Mouse (Mus musculus) left cerebral cortex, postnatal 4 days (tissue): ENCODE measurements at regions not wholly inside any gene's neighbourhood (a gene's known extent, or its start where the extent isn't known, plus 50 kb on each side); places are given as distances from the start of the nearest gene placed in this dataset.

Experiments used
- DNase-seq: peaks from one replicate; pipeline ENCODE4 v3.0.0-alpha.2; 2022
- intact Hi-C: fragments of 180-260 bp; cut with DNase I; formaldehyde crosslinking; loops from one replicate; pipeline ENCODE4 v1.15.1; 2025

GRCm38 (mm10) chr10:123997260-123997659 is 733.5 kb downstream of the Fam19a2 start:
- no peak for DNase-seq
- intact Hi-C loops = no loop called here

GRCm38 (mm10) chr10:123998959-123999358 is 735.2 kb downstream of the Fam19a2 start:
- DNase-seq = no peak
- intact Hi-C loops = no loop called here

GRCm38 (mm10) chr10:124045031-124045430 is 781.2 kb downstream of the Fam19a2 start:
- DNase-seq = no peak
- intact Hi-C loops = no loop called here

- intact Hi-C loops = no loop called here
Measured at GRCm38 (mm10) chr10:124045791-124046190, 782.0 kb downstream of the Fam19a2 start.

GRCm38 (mm10) chr10:124082756-124083155 is 819.0 kb downstream of the Fam19a2 start:
- DNase-seq = peak; percentile 44
- intact Hi-C loops = no loop called here

More at GRCm38 (mm10) chr10:124045791-124046190, 782.0 kb downstream of the Fam19a2 start:
- no peak for DNase-seq

GRCm38 (mm10) chr10:124090547-124090946 is 826.8 kb downstream of the Fam19a2 start:
- DNase-seq = no peak
- intact Hi-C loops = no loop called here

GRCm38 (mm10) chr10:124091364-124091763 is 827.6 kb downstream of the Fam19a2 start:
- no peak for DNase-seq
- intact Hi-C loops = no loop called here

GRCm38 (mm10) chr10:124119585-124119984 is 855.8 kb downstream of the Fam19a2 start:
- intact Hi-C loops = no loop called here
- DNase-seq = no peak

GRCm38 (mm10) chr10:124138456-124138855 is 874.7 kb downstream of the Fam19a2 start:
- DNase-seq = no peak
- intact Hi-C loops = no loop called here

GRCm38 (mm10) chr10:124142336-124142735 is 878.5 kb downstream of the Fam19a2 start:
- intact Hi-C loops = no loop called here
- no peak for DNase-seq

GRCm38 (mm10) chr10:124146751-124147469 is 883.1 kb downstream of the Fam19a2 start:
- intact Hi-C loops = no loop called here
- DNase-seq = peak; percentile 5

- DNase-seq = no peak
- intact Hi-C loops = no loop called here
Measured at GRCm38 (mm10) chr10:124163441-124163840, 899.6 kb downstream of the Fam19a2 start.

GRCm38 (mm10) chr10:124175598-124175997 is 911.8 kb downstream of the Fam19a2 start:
- no peak for DNase-seq
- intact Hi-C loops = no loop called here

GRCm38 (mm10) chr10:124208317-124208716 is 944.5 kb downstream of the Fam19a2 start:
- DNase-seq = no peak
- intact Hi-C loops = no loop called here

GRCm38 (mm10) chr10:124219461-124219860 is 955.7 kb downstream of the Fam19a2 start:
- DNase-seq = no peak
- intact Hi-C loops = no loop called here

GRCm38 (mm10) chr10:124222068-124222467 is 958.3 kb downstream of the Fam19a2 start:
- no peak for DNase-seq
- intact Hi-C loops = no loop called here

GRCm38 (mm10) chr10:124227061-124227460 is 963.3 kb downstream of the Fam19a2 start:
- intact Hi-C loops = no loop called here
- DNase-seq = peak; percentile 30

GRCm38 (mm10) chr10:124249358-124249757 is 985.6 kb downstream of the Fam19a2 start:
- intact Hi-C loops = no loop called here
- DNase-seq = no peak

GRCm38 (mm10) chr10:124250004-124250403 is 986.2 kb downstream of the Fam19a2 start:
- intact Hi-C loops = no loop called here
- no peak for DNase-seq

GRCm38 (mm10) chr10:124288301-124288995 is 1024.7 kb downstream of the Fam19a2 start:
- DNase-seq = no peak
- intact Hi-C loops = no loop called here

GRCm38 (mm10) chr10:124297198-124297677 is 1033.4 kb downstream of the Fam19a2 start:
- DNase-seq = no peak
- intact Hi-C loops = no loop called here

GRCm38 (mm10) chr10:124304683-124305082 is 1040.9 kb downstream of the Fam19a2 start:
- intact Hi-C loops = no loop called here
- no peak for DNase-seq
